In genomic region chr13:5866532-5866931, GRCm38 (mm10) we compare ENCODE assay signal across 14 mouse cellular contexts. TPM values are rescaled to one million over a fixed set of nuclear protein-coding genes. Genes with fewer than 3 reads are reported as not detected.
A peak's percentile ranks its signal among the peaks of the same experiment; 100 is the strongest.
DNase-seq lines count a peak whose midpoint lies in the region; ATAC-seq lines count a peak whose summit lies in the region.
"Had no signal": no experiment of that assay in that cellular context is flagged by ENCODE, and none has a peak within 500 bp of the region (broad histone marks: within the 10 kb centered on the region; RNA-seq: fewer than 3 reads in every experiment).

No protein-coding gene starts in this region.

- H3K4me1 ChIP-seq in embryonic facial prominence, embryonic 15.5 days, result peaks cover 40% of the 10 kb centered on the region
- H3K4me1 ChIP-seq in embryonic facial prominence, embryonic 10.5 days, result peaks cover 39% of the 10 kb centered on the region
- peaks cover 62% of the 10 kb centered on the region for H3K4me1 ChIP-seq in hindbrain, embryonic 13.5 days (replicated peaks)
- H3K4me1 ChIP-seq in hindbrain, embryonic 10.5 days (replicated peaks), result peaks cover 46% of the 10 kb centered on the region
- H3K4me1 ChIP-seq in midbrain, embryonic 13.5 days (replicated peaks), result peaks cover 59% of the 10 kb centered on the region

- no peaks in the 10 kb centered on the region for H3K27me3 ChIP-seq in embryonic facial prominence, embryonic 15.5 days
- H3K27me3 ChIP-seq in embryonic facial prominence, embryonic 10.5 days (replicated peaks; ENCODE audit: low read depth, poor library complexity, severe bottlenecking), result no peaks in the 10 kb centered on the region
- no peaks in the 10 kb centered on the region for H3K27me3 ChIP-seq in hindbrain, embryonic 13.5 days
- no peaks in the 10 kb centered on the region for H3K27me3 ChIP-seq in hindbrain, embryonic 10.5 days (ENCODE audit: insufficient read depth, poor library complexity, severe bottlenecking)
- H3K27me3 ChIP-seq in midbrain, embryonic 13.5 days, result no peaks in the 10 kb centered on the region
- H3K27me3 ChIP-seq: embryonic facial prominence, embryonic 12.5 days; forebrain, embryonic 12.5 days had no signal

- peaks cover 37% of the 10 kb centered on the region for H3K36me3 ChIP-seq in embryonic facial prominence, embryonic 15.5 days
- peaks cover 42% of the 10 kb centered on the region for H3K36me3 ChIP-seq in embryonic facial prominence, embryonic 10.5 days (replicated peaks)
- H3K36me3 ChIP-seq in hindbrain, embryonic 13.5 days, result peaks cover 39% of the 10 kb centered on the region
- peaks cover 43% of the 10 kb centered on the region for H3K36me3 ChIP-seq in hindbrain, embryonic 10.5 days
- H3K36me3 ChIP-seq in midbrain, embryonic 13.5 days, result peaks cover 39% of the 10 kb centered on the region

- H3K9ac ChIP-seq in embryonic facial prominence, embryonic 15.5 days, result no peak overlapping the region
- no peak overlapping the region for H3K9ac ChIP-seq in hindbrain, embryonic 13.5 days
- no peak overlapping the region for H3K9ac ChIP-seq in midbrain, embryonic 13.5 days (replicated peaks)
- H3K9ac ChIP-seq: embryonic facial prominence, embryonic 12.5 days; forebrain, embryonic 12.5 days had no signal

- no peak for DNase-seq in embryonic facial prominence, embryonic 10.5 days (ENCODE audit: low spot score)
- no peak for DNase-seq in hindbrain, embryonic 10.5 days (ENCODE audit: low spot score)
- DNase-seq in 3T3-L1 (ENCODE audit: low read depth, low spot score), result peak; percentile 24
- no peak for DNase-seq in adrenal gland, postnatal 36 days
- no peak for DNase-seq in layer of hippocampus, adult 18-20 months (ENCODE audit: low spot score in 2 of 2)
- DNase-seq: adrenal gland, postnatal 10 days; cerebellum, postnatal 25 days; gastrocnemius, postnatal 10 days had no signal

- H3K27ac ChIP-seq in embryonic facial prominence, embryonic 15.5 days (replicated peaks), result peak overlapping the region; percentile 22; the same call in 1 of the 2 replicates
- no peak overlapping the region for H3K27ac ChIP-seq in embryonic facial prominence, embryonic 10.5 days (replicated peaks)
- H3K27ac ChIP-seq in hindbrain, embryonic 13.5 days, result no peak overlapping the region
- no peak overlapping the region for H3K27ac ChIP-seq in hindbrain, embryonic 10.5 days
- H3K27ac ChIP-seq in midbrain, embryonic 13.5 days, result no peak overlapping the region
- H3K27ac ChIP-seq: embryonic facial prominence, embryonic 12.5 days; forebrain, embryonic 12.5 days had no signal

- no peak overlapping the region for H3K4me3 ChIP-seq in embryonic facial prominence, embryonic 15.5 days (replicated peaks)
- no peak overlapping the region for H3K4me3 ChIP-seq in embryonic facial prominence, embryonic 10.5 days
- 0 out of 2 replicates have a peak overlapping the region, but pooled peaks have one; percentile 5 for H3K4me3 ChIP-seq in hindbrain, embryonic 13.5 days
- H3K4me3 ChIP-seq in hindbrain, embryonic 10.5 days, result no peak overlapping the region
- no peak overlapping the region for H3K4me3 ChIP-seq in midbrain, embryonic 13.5 days (replicated peaks)
- H3K4me3 ChIP-seq: embryonic facial prominence, embryonic 12.5 days; forebrain, embryonic 12.5 days had no signal

- no peaks in the 10 kb centered on the region for H3K9me3 ChIP-seq in embryonic facial prominence, embryonic 15.5 days (replicated peaks)
- no peaks in the 10 kb centered on the region for H3K9me3 ChIP-seq in embryonic facial prominence, embryonic 10.5 days
- no peaks in the 10 kb centered on the region for H3K9me3 ChIP-seq in hindbrain, embryonic 13.5 days
- H3K9me3 ChIP-seq in hindbrain, embryonic 10.5 days, result no peaks in the 10 kb centered on the region
- H3K9me3 ChIP-seq in midbrain, embryonic 13.5 days, result no peaks in the 10 kb centered on the region
- H3K9me3 ChIP-seq: embryonic facial prominence, embryonic 12.5 days; forebrain, embryonic 12.5 days had no signal

- WGBS in embryonic facial prominence, embryonic 15.5 days, result 84% methylated on average over 5 of the region's 5 CpGs
- 93% methylated on average over 5 of the region's 5 CpGs for WGBS in embryonic facial prominence, embryonic 10.5 days
- 94% methylated on average over 5 of the region's 5 CpGs for WGBS in hindbrain, embryonic 13.5 days
- WGBS in hindbrain, embryonic 10.5 days, result 92% methylated on average over 5 of the region's 5 CpGs
- 96% methylated on average over 5 of the region's 5 CpGs for WGBS in midbrain, embryonic 13.5 days

- ATAC-seq in embryonic facial prominence, embryonic 15.5 days (ENCODE audit: insufficient number of reproducible peaks, low FRiP score, low TSS enrichment, low read depth), result no peak
- no peak for ATAC-seq in hindbrain, embryonic 13.5 days (ENCODE audit: low FRiP score)
- ATAC-seq in midbrain, embryonic 13.5 days, result no peak

- no peak overlapping the region for H3K4me2 ChIP-seq in embryonic facial prominence, embryonic 15.5 days (replicated peaks)
- H3K4me2 ChIP-seq in hindbrain, embryonic 13.5 days, result peak overlapping the region; percentile 68
- H3K4me2 ChIP-seq in midbrain, embryonic 13.5 days (replicated peaks), result 0 out of 2 replicates have a peak overlapping the region, but pooled peaks have one; percentile 65
- H3K4me2 ChIP-seq: embryonic facial prominence, embryonic 12.5 days; forebrain, embryonic 12.5 days; liver, embryonic 11.5 days had no signal

RNA-seq across cellular contexts. Expression of gene Klf6, which starts 5.2 kb away (rescaled TPM):
- polyA plus RNA-seq in embryonic facial prominence, embryonic 15.5 days (2015; fragmentation: Nextera tagmentation; extraction: Ambion mirVana), result 90.1 and 97.1 TPM in 2 replicates
- polyA plus RNA-seq in embryonic facial prominence, embryonic 10.5 days (2016; fragmentation: Nextera tagmentation; extraction: Ambion mirVana), result 39.5 and 43.2 TPM in 2 replicates
- polyA plus RNA-seq in hindbrain, embryonic 13.5 days (2015; fragmentation: Nextera tagmentation; extraction: Ambion mirVana), result 70.1 and 78.1 TPM in 2 replicates
- 58.2 and 59.0 TPM in 2 replicates for polyA plus RNA-seq in hindbrain, embryonic 10.5 days (2016; fragmentation: Nextera tagmentation; extraction: Ambion mirVana)
- polyA plus RNA-seq in midbrain, embryonic 13.5 days (2015; fragmentation: Nextera tagmentation; extraction: Ambion mirVana), result 68.3 and 82.1 TPM in 2 replicates
- total RNA-seq in adrenal gland, postnatal 36 days (2021), result 10 to 100 TPM; 45.5 to 50.3 TPM
- 10 to 100 TPM; 27.9 to 31.9 TPM for total RNA-seq in layer of hippocampus, adult 18-20 months (2021)
